Mouse (Mus musculus) MEL (cell line): ENCODE results near the gene St6galnac5. TPM values are rescaled to one million over a fixed set of nuclear protein-coding genes. Genes with fewer than 3 reads are reported as not detected.

Experiments used
- DNase-seq: peaks from one replicate; pipeline ENCODE4 v3.0.0; 2011; ENCODE audit warnings: low read depth, low spot score
- H3K27ac ChIP-seq: 2 replicates; pipeline ENCODE4 v1.5.1; 2012; ENCODE audit warnings: low read depth, mild to moderate bottlenecking, control low read depth, low read length, moderate library complexity; ENCODE audit not compliant: control insufficient read depth
- H3K27me3 ChIP-seq, 2 experiments: fragments of 150-350 bp in 1 of 2; sonication (generic) in 1 of 2; 2 replicates each; pipeline ENCODE4 v1.6.1; 2012; ENCODE audit warnings: low read length in 2 of 2, mild to moderate bottlenecking in 2 of 2, improper control_type of control experiment in 1 of 2, moderate library complexity in 1 of 2; ENCODE audit not compliant: insufficient read depth in 2 of 2, control insufficient read depth in 1 of 2
- H3K36me3 ChIP-seq, 2 experiments: 2 replicates each; pipeline ENCODE4 v1.6.1; 2012 to 2014; ENCODE audit warnings: low read length in 2 of 2, improper control_type of control experiment in 1 of 2, inconsistent platforms in 1 of 2, mild to moderate bottlenecking in 1 of 2; ENCODE audit not compliant: insufficient read depth in 2 of 2, control insufficient read depth in 1 of 2
- H3K4me1 ChIP-seq, 2 experiments: fragments of 150-350 bp in 1 of 2; sonication (generic) in 1 of 2; 2 replicates each; pipeline ENCODE4 v1.6.1; 2012; ENCODE audit warnings: low read length in 2 of 2, improper control_type of control experiment in 1 of 2, mild to moderate bottlenecking in 1 of 2; ENCODE audit not compliant: insufficient read depth in 2 of 2, control insufficient read depth in 1 of 2
- H3K4me3 ChIP-seq, 2 experiments: fragments of 150-350 bp in 1 of 2; sonication (generic) in 1 of 2; 2 replicates each; pipeline ENCODE4 v1.5.1; 2012; ENCODE audit warnings: low read depth in 2 of 2, low read length in 2 of 2, mild to moderate bottlenecking in 2 of 2, moderate library complexity in 2 of 2, control low read depth in 1 of 2, improper control_type of control experiment in 1 of 2; ENCODE audit not compliant: control insufficient read depth in 1 of 2, insufficient read depth in 1 of 2
- H3K79me2 ChIP-seq: 2 replicates; pipeline ENCODE4 v1.6.1; 2012; ENCODE audit warnings: mild to moderate bottlenecking, low read length, moderate library complexity; ENCODE audit not compliant: control insufficient read depth, poor library complexity, insufficient read depth
- H3K9ac ChIP-seq: 2 replicates; pipeline ENCODE4 v1.6.1; 2012; ENCODE audit warnings: low read depth, mild to moderate bottlenecking, control low read depth, low read length, moderate library complexity; ENCODE audit not compliant: control insufficient read depth, poor library complexity, severe bottlenecking
- H3K9me3 ChIP-seq: fragments of 150-350 bp; sonication (generic); replicated peaks from 2 replicates; pipeline ENCODE4 v1.6.1; 2012; ENCODE audit warnings: mild to moderate bottlenecking, low read length, improper control_type of control experiment, moderate library complexity; ENCODE audit not compliant: insufficient read depth
- BHLHE40 ChIP-seq: IDR thresholded peaks from 2 replicates; pipeline ENCODE4 v1.6.1; 2012; ENCODE audit warnings: low read depth, mild to moderate bottlenecking, inconsistent platforms, low read length, improper control_type of control experiment, borderline replicate concordance
- CHD1 ChIP-seq: IDR thresholded peaks from 2 replicates; pipeline ENCODE4 v1.6.1; 2012; ENCODE audit warnings: low read depth, mild to moderate bottlenecking, inconsistent platforms, low read length, improper control_type of control experiment
- CTCF ChIP-seq, 3 experiments: IDR thresholded peaks in 2 of 3; conservative IDR thresholded peaks in 1 of 3; 2 replicates each; pipeline ENCODE4 v1.5.1; 2011 to 2012; ENCODE audit warnings: low read length in 3 of 3, low read depth in 2 of 3, mild to moderate bottlenecking in 2 of 3, improper control_type of control experiment in 1 of 3, inconsistent platforms in 1 of 3, mixed read lengths in 1 of 3, moderate library complexity in 1 of 3; ENCODE audit not compliant: control insufficient read depth in 1 of 3, insufficient read depth in 1 of 3, poor library complexity in 1 of 3, severe bottlenecking in 1 of 3
- E2F4 ChIP-seq: IDR thresholded peaks from 2 replicates; pipeline ENCODE4 v1.6.1; 2011; ENCODE audit warnings: low read depth, low read length, improper control_type of control experiment, borderline replicate concordance
- EP300 ChIP-seq, 2 experiments: IDR thresholded peaks; 2 replicates each; pipeline ENCODE4 v1.6.1; 2011; ENCODE audit warnings: improper control_type of control experiment in 2 of 2, low read length in 2 of 2, low read depth in 1 of 2, mild to moderate bottlenecking in 1 of 2
- ETS1 ChIP-seq: IDR thresholded peaks from 2 replicates; pipeline ENCODE4 v1.6.1; 2012; ENCODE audit warnings: low read depth, mild to moderate bottlenecking, inconsistent platforms, low read length, improper control_type of control experiment, moderate library complexity
- GABPA ChIP-seq: IDR thresholded peaks from 2 replicates; pipeline ENCODE4 v1.6.1; 2012; ENCODE audit warnings: low read depth, mild to moderate bottlenecking, inconsistent platforms, low read length, improper control_type of control experiment, moderate library complexity
- GATA1 ChIP-seq: IDR thresholded peaks from 2 replicates; pipeline ENCODE4 v1.6.1; 2011; ENCODE audit warnings: low read depth, low read length, improper control_type of control experiment
- MAFK ChIP-seq: IDR thresholded peaks from 2 replicates; pipeline ENCODE4 v1.6.1; 2011; ENCODE audit warnings: low read depth, mild to moderate bottlenecking, low read length, improper control_type of control experiment, borderline replicate concordance
- MAX ChIP-seq: IDR thresholded peaks from 2 replicates; pipeline ENCODE4 v1.6.1; 2011; ENCODE audit warnings: low read length, improper control_type of control experiment
- MAZ ChIP-seq: IDR thresholded peaks from 2 replicates; pipeline ENCODE4 v1.6.1; 2012; ENCODE audit warnings: low read depth, mild to moderate bottlenecking, inconsistent platforms, low read length, improper control_type of control experiment
- MXI1 ChIP-seq: IDR thresholded peaks from 2 replicates; pipeline ENCODE4 v1.6.1; 2011; ENCODE audit warnings: mild to moderate bottlenecking, low read depth, low read length, improper control_type of control experiment
- POLR2A ChIP-seq, 2 experiments: IDR thresholded peaks; 2 replicates each; pipeline ENCODE4 v1.6.1; 2011 to 2012; ENCODE audit warnings: low read length in 2 of 2, mild to moderate bottlenecking in 2 of 2, control low read depth in 1 of 2, improper control_type of control experiment in 1 of 2, low read depth in 1 of 2, moderate library complexity in 1 of 2; ENCODE audit not compliant: control insufficient read depth in 1 of 2, insufficient read depth in 1 of 2, poor library complexity in 1 of 2
- RCOR1 ChIP-seq: IDR thresholded peaks from 2 replicates; pipeline ENCODE4 v1.6.1; 2012; ENCODE audit warnings: low read depth, mild to moderate bottlenecking, inconsistent platforms, low read length, improper control_type of control experiment
- SIN3A ChIP-seq: IDR thresholded peaks from 2 replicates; pipeline ENCODE4 v1.6.1; 2012; ENCODE audit warnings: low read length, improper control_type of control experiment, inconsistent platforms
- TCF12 ChIP-seq: IDR thresholded peaks from 2 replicates; pipeline ENCODE4 v1.6.1; 2014; ENCODE audit warnings: low read depth, mild to moderate bottlenecking, inconsistent platforms, low read length, improper control_type of control experiment, moderate library complexity
- USF1 ChIP-seq: IDR thresholded peaks from 2 replicates; pipeline ENCODE4 v1.6.1; 2014; ENCODE audit warnings: low read depth, mild to moderate bottlenecking, inconsistent platforms, low read length, improper control_type of control experiment, moderate library complexity
- USF2 ChIP-seq, 2 experiments: IDR thresholded peaks; 2 replicates each; pipeline ENCODE4 v1.6.1; 2011 to 2012; ENCODE audit warnings: improper control_type of control experiment in 2 of 2, low read length in 2 of 2, borderline replicate concordance in 1 of 2, inconsistent platforms in 1 of 2, low read depth in 1 of 2, mild to moderate bottlenecking in 1 of 2; ENCODE audit not compliant: insufficient read depth in 1 of 2
- ZKSCAN1 ChIP-seq: IDR thresholded peaks from 2 replicates; pipeline ENCODE4 v1.6.1; 2012; ENCODE audit warnings: low read depth, mild to moderate bottlenecking, inconsistent platforms, low read length, improper control_type of control experiment, moderate library complexity
- polyA plus RNA-seq, 2 experiments: library from polyadenylated mRNA; stranded (reverse) in 1 of 2; unstranded in 1 of 2; fragments of >175 nt in 1 of 2; fragments of >200 nt in 1 of 2; gene quantifications; 2 replicates each; pipeline versions ENCODE4 v1.2.1 to v1.2.4; 2012; ENCODE audit warnings: low replicate concordance in 2 of 2, low read depth in 1 of 2; ENCODE audit not compliant: insufficient read length in 2 of 2, insufficient read depth in 1 of 2, missing spikeins in 1 of 2
- total RNA-seq: library from RNA; depleted of rRNA; stranded (reverse); fragments of 300-350 nt; gene quantifications from 2 replicates; pipeline ENCODE4 v1.2.3, GENCODE M21; 2012

St6galnac5 gene
- total and polyA plus RNA-seq, 3 experiments = not detected

GRCm38 (mm10) chr3:152958358-152959150, 23.5 kb downstream of the St6galnac5 start (continued):
- TF ChIP-seq USF1 = no peak
- 0 out of 2 replicates have a peak, but pooled peaks have one; percentile 11 for TF ChIP-seq ETS1
- TF ChIP-seq MXI1 = peak; percentile 37; the same call in 1 of the 2 replicates
- TF ChIP-seq, all 39 proteins: peak for 10

- Histone ChIP-seq H3K9me3 (no peaks in the 10 kb centered on the region), H3K9ac (no peak overlapping the region; the same call in 1 of the 2 replicates), H3K4me3 (peak overlapping the region in 1 of 2 experiments; percentile 16; a peak in 2 of 4 replicates), H3K79me2 (no peaks in the 10 kb centered on the region), H3K27me3 (no peaks in the 10 kb centered on the region), H3K4me1 (peaks cover 28 to 42% of the 10 kb centered on the region in 2 experiments), H3K27ac (peak overlapping the region; percentile 36), H3K36me3 (peaks cover 0 to 35% of the 10 kb centered on the region in 2 experiments; a peak in 2 of 4 replicates)
- peak; percentile 59 for DNase-seq
- TF ChIP-seq ETS1 (peak; percentile 53; the same call in 1 of the 2 replicates), MAZ (0 out of 2 replicates have a peak, but pooled peaks have one; percentile 45), E2F4 (no peak), CHD1 (no peak), EP300 (IDR thresholded peaks at IDR 0.05; ENCODE audit: low read depth in 1 of 2, low read length in 2 of 2) (peak; percentile 75 to 78), TCF12 (peak; percentile 80), RCOR1 (peak; percentile 55; the same call in 1 of the 2 replicates), POLR2A (IDR thresholded peaks at IDR 0.05; ENCODE audit: control insufficient read depth in 1 of 2, insufficient read depth in 1 of 2, low read depth in 1 of 2, low read length in 2 of 2, poor library complexity in 1 of 2) (no peak), MXI1 (peak; percentile 64; the same call in 1 of the 2 replicates), ZKSCAN1 (no peak), MAFK (no peak), MAX (peak; percentile 83), GABPA (no peak), CTCF (IDR thresholded peaks at IDR 0.05 in 2 of 3, conservative IDR thresholded peaks at IDR 0.05 in 1 of 3; ENCODE audit: control insufficient read depth in 1 of 3, insufficient read depth in 1 of 3, low read depth in 2 of 3, low read length in 3 of 3, poor library complexity in 1 of 3, severe bottlenecking in 1 of 3) (no peak), USF1 (peak; percentile 83), GATA1 (peak; percentile 81), BHLHE40 (no peak), USF2 (IDR thresholded peaks at IDR 0.05; ENCODE audit: borderline replicate concordance in 1 of 2, insufficient read depth in 1 of 2, low read depth in 1 of 2, low read length in 2 of 2) (peak in 1 of 2 experiments; percentile 41; a peak in 1 of 4 replicates), SIN3A (peak; percentile 49; the same call in 1 of the 2 replicates)
These were observed 25.3 kb downstream of the St6galnac5 start for GRCm38 (mm10) chr3:152956771-152957170.
